Mouse (Mus musculus) erythroblast, embryonic 14.5 days (primary cell): ENCODE measurements around the gene Orm1.

Experiments
- GATA1 ChIP-seq: IDR thresholded peaks from 2 replicates; pipeline ENCODE4 v1.6.1; 2012; ENCODE audit warnings: low read length, inconsistent platforms, mixed read lengths
- TAL1 ChIP-seq: IDR thresholded peaks from 3 replicates; pipeline ENCODE4 v1.6.1; 2012; ENCODE audit warnings: low read length, inconsistent platforms, mixed read lengths

DNA sequence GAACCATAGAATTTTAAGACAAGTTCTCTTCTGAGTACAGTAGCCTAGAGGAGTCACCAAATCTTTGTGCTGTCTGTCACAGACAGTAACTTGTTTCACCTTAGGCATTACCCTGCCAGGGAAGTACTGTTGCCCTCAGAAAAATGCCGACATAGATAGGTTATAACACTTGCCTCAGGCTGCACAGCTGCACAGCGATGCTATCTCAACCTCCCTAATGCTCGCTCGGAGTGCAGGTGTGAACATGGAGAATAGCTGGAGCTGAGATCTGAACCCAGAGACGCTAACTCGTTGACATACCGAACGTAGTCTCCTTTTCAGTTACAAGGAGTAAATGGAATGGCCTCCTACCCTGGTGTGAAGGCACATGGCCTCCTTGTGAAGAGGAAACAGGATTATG, 46.2 kb upstream of the Orm1 start:
- TF ChIP-seq GATA1, result no peak
- TF ChIP-seq TAL1, result no peak
